Mouse (Mus musculus) Muller cell, postnatal 12 days (primary cell): Measurements from ENCODE around the gene Arhgap22.

Experiments used
- DNase-seq: peaks from one replicate; pipeline ENCODE4 v3.0.0-alpha.2; 2015; ENCODE audit errors: inconsistent ontology term

The Arhgap22 gene

GRCm38 (mm10) chr14:33213823-33214766 lies at the start of gene Arhgap22:
Gene Arhgap22 (plus strand): TSS chr14:33214026.
- DNase-seq, result peak; percentile 85

- no peak for DNase-seq
Measured at GRCm38 (mm10) chr14:33168750-33169149, 45.1 kb upstream of the Arhgap22 start.

GRCm38 (mm10) chr14:33171942-33172341 lies 41.9 kb upstream of the Arhgap22 start:
- no peak for DNase-seq

- no peak for DNase-seq
Measured at GRCm38 (mm10) chr14:33175059-33175821, 38.6 kb upstream of the Arhgap22 start.

- no peak for DNase-seq
Measured at GRCm38 (mm10) chr14:33180102-33180501, 33.7 kb upstream of the Arhgap22 start.

- no peak for DNase-seq
Measured at GRCm38 (mm10) chr14:33185068-33185800, 28.6 kb upstream of the Arhgap22 start, which contains the start of gene Wdfy4. Gene Wdfy4 (minus strand): TSS chr14:33185508.

- peak; percentile 17 for DNase-seq
Measured at GRCm38 (mm10) chr14:33187201-33187600, 26.6 kb upstream of the Arhgap22 start.

GRCm38 (mm10) chr14:33189230-33189629 lies 24.6 kb upstream of the Arhgap22 start:
- no peak for DNase-seq

GRCm38 (mm10) chr14:33189849-33190423 lies 23.9 kb upstream of the Arhgap22 start:
- no peak for DNase-seq

- DNase-seq, result no peak
Measured at GRCm38 (mm10) chr14:33190646-33191045, 23.2 kb upstream of the Arhgap22 start.

GRCm38 (mm10) chr14:33193762-33194161 lies 20.1 kb upstream of the Arhgap22 start:
- no peak for DNase-seq

- no peak for DNase-seq
Measured at GRCm38 (mm10) chr14:33194241-33194640, 19.6 kb upstream of the Arhgap22 start.

- DNase-seq, result no peak
Measured at GRCm38 (mm10) chr14:33202161-33202560, 11.7 kb upstream of the Arhgap22 start.

- DNase-seq, result no peak
Measured at GRCm38 (mm10) chr14:33202885-33203284, 10.9 kb upstream of the Arhgap22 start.

GRCm38 (mm10) chr14:33203777-33204176 lies 10.0 kb upstream of the Arhgap22 start:
- DNase-seq, result no peak

GRCm38 (mm10) chr14:33205280-33205965 lies 8.4 kb upstream of the Arhgap22 start:
- DNase-seq, result peak; percentile 19

- peak; percentile 24 for DNase-seq
Measured at GRCm38 (mm10) chr14:33207011-33207410, 6.8 kb upstream of the Arhgap22 start.

GRCm38 (mm10) chr14:33208331-33208730 lies 5.5 kb upstream of the Arhgap22 start:
- DNase-seq, result no peak

GRCm38 (mm10) chr14:33210806-33211205 lies 3.0 kb upstream of the Arhgap22 start:
- no peak for DNase-seq

- DNase-seq, result peak; percentile 54
Measured at GRCm38 (mm10) chr14:33212271-33212957, 1.4 kb upstream of the Arhgap22 start.
